Mouse (Mus musculus) ES-CJ7 (cell line): ENCODE data around the gene Fam193a.

Experiments
- DNase-seq: peaks from one replicate; pipeline ENCODE4 v3.0.0; 2011; ENCODE audit warnings: low read depth, low spot score

Fam193a gene

GRCm38 (mm10) chr5:34520458-34521209 is 150.9 kb downstream of the Fam193a start:
- DNase-seq, result no peak

GRCm38 (mm10) chr5:34521337-34521736 is 151.6 kb downstream of the Fam193a start:
- no peak for DNase-seq

GRCm38 (mm10) chr5:34523958-34524485 is 154.3 kb downstream of the Fam193a start:
- peak; percentile 21 for DNase-seq

GRCm38 (mm10) chr5:34524511-34524910 is 154.8 kb downstream of the Fam193a start:
- DNase-seq, result no peak

- peak; percentile 89 for DNase-seq
Observed at GRCm38 (mm10) chr5:34525663-34526476, 156.1 kb downstream of the Fam193a start, which contains the start of gene Sh3bp2. Gene Sh3bp2, plus strand, starts transcription at chr5:34525838.

GRCm38 (mm10) chr5:34526477-34526775 is 156.7 kb downstream of the Fam193a start:
- peak; percentile 31 for DNase-seq

GRCm38 (mm10) chr5:34527352-34527751 is 157.6 kb downstream of the Fam193a start:
- DNase-seq, result no peak

- no peak for DNase-seq
Observed at GRCm38 (mm10) chr5:34528724-34529123, 159.0 kb downstream of the Fam193a start.

GRCm38 (mm10) chr5:34530116-34530515 is 160.4 kb downstream of the Fam193a start:
- no peak for DNase-seq

- DNase-seq, result no peak
Observed at GRCm38 (mm10) chr5:34530687-34531086, 161.0 kb downstream of the Fam193a start.

- no peak for DNase-seq
Observed at GRCm38 (mm10) chr5:34533066-34533465, 163.3 kb downstream of the Fam193a start.

GRCm38 (mm10) chr5:34533820-34534219 is 164.1 kb downstream of the Fam193a start:
- DNase-seq, result no peak

- DNase-seq, result no peak
Observed at GRCm38 (mm10) chr5:34534776-34535581, 165.2 kb downstream of the Fam193a start.

GRCm38 (mm10) chr5:34535831-34536230 is 166.1 kb downstream of the Fam193a start:
- DNase-seq, result no peak
